16 mouse cellular contexts compared by ENCODE assay signal in the genomic region with DNA sequence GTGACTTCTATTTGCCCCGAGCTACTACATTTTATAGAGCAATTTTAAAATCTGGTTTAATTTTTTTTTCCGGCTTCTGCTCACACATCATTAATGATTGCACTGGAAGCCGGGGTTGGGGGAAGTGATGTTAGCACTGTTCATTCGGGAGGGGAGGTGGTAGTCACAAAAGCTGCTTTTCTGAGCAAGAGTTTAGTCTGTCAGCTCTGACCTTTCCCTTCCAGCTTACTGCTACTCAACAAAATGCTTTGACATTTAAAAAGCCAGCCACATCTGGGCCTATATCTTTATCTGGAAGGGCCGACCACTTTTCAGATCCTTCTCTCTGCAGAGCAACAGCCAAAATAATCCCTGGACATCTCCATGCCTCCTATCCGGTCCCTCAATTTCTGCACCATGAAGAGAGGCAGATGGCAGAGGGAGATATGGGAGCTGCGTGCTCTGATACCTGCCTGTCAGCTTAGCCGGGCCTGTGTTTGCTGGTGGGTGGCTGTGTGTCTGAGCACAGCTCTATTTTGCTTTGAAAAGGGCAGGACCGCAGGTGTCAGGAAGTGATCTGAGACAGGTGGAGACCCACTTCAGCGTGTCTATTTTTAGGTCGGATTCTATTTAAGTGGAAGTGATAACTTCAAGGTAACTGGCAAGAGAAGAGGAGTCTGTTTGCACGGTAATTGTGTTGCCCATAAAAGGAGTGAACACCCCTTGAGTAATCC.
DNase-seq lines count a peak whose midpoint lies in the region; ATAC-seq and TF ChIP-seq lines count a peak whose summit lies in the region.
"Had no signal": no experiment of that assay in that cellular context is flagged by ENCODE, and none has a peak within 500 bp of the region (broad histone marks: within the 10 kb centered on the region; RNA-seq: fewer than 3 reads in every experiment).

No protein-coding gene starts in this region.

- no peak overlapping the region for H3K4me2 ChIP-seq in midbrain, postnatal 0 days (ENCODE audit: low read depth, low read length, poor library complexity, severe bottlenecking)
- H3K4me2 ChIP-seq in midbrain, embryonic 14.5 days (ENCODE audit: low read length): no peak overlapping the region
- H3K4me2 ChIP-seq: embryonic facial prominence, embryonic 13.5 days; intestine, embryonic 15.5 days had no signal

- no peak for ATAC-seq in midbrain, postnatal 0 days (ENCODE audit: low FRiP score)
- no peak for ATAC-seq in midbrain, embryonic 14.5 days (ENCODE audit: low FRiP score, low TSS enrichment)
- ATAC-seq: intestine, embryonic 15.5 days had no signal

- DNase-seq in adrenal gland, postnatal 10 days: peak; percentile 4
- DNase-seq in adrenal gland, adult 18-20 months (ENCODE audit: low spot score in 2 of 2): no peak
- peak; percentile 26 for DNase-seq in midbrain, postnatal 0 days (ENCODE audit: low spot score)
- no peak for DNase-seq in midbrain, embryonic 14.5 days
- peak; percentile 16 for DNase-seq in large intestine, adult 2 months (ENCODE audit: low read depth, low spot score)
- peak; percentile 30 for DNase-seq in thymus, postnatal 4 days
- DNase-seq in Muller cell, postnatal 12 days (ENCODE audit: inconsistent ontology term): no peak
- no peak for DNase-seq in cerebellum, adult 9-10 months
- DNase-seq: adrenal gland, adult 2 months; cerebellum, adult 18-20 months; gastrocnemius, postnatal 10 days; left cerebral cortex, postnatal 4 days; lung, adult 18-20 months; lung, postnatal 36 days had no signal

- no peak overlapping the region for H3K9ac ChIP-seq in midbrain, postnatal 0 days (replicated peaks; ENCODE audit: low read length, poor library complexity, severe bottlenecking)
- H3K9ac ChIP-seq in midbrain, embryonic 14.5 days (replicated peaks; ENCODE audit: low read length): no peak overlapping the region
- H3K9ac ChIP-seq: embryonic facial prominence, embryonic 13.5 days; intestine, embryonic 15.5 days had no signal

- no peak for TF ChIP-seq CTCF in midbrain, postnatal 0 days (IDR thresholded peaks at IDR 0.05)

- no peaks in the 10 kb centered on the region for H3K27me3 ChIP-seq in midbrain, postnatal 0 days (ENCODE audit: insufficient read depth, low read length)
- no peaks in the 10 kb centered on the region for H3K27me3 ChIP-seq in midbrain, embryonic 14.5 days (ENCODE audit: control insufficient read depth, insufficient read depth, low read length)
- H3K27me3 ChIP-seq: embryonic facial prominence, embryonic 13.5 days; intestine, embryonic 15.5 days had no signal

- WGBS in midbrain, postnatal 0 days: 68% methylated on average over 12 of the region's 12 CpGs
- 73% methylated on average over 12 of the region's 12 CpGs for WGBS in midbrain, embryonic 14.5 days
- 35% methylated on average over 12 of the region's 12 CpGs for WGBS in large intestine, adult 2 months

- no peaks in the 10 kb centered on the region for H3K36me3 ChIP-seq in midbrain, postnatal 0 days (ENCODE audit: insufficient read depth, low read length)
- no peaks in the 10 kb centered on the region for H3K36me3 ChIP-seq in midbrain, embryonic 14.5 days (ENCODE audit: control insufficient read depth, insufficient read depth, low read length)
- H3K36me3 ChIP-seq: embryonic facial prominence, embryonic 13.5 days; intestine, embryonic 15.5 days had no signal

- H3K9me3 ChIP-seq in midbrain, postnatal 0 days (ENCODE audit: low read length): no peaks in the 10 kb centered on the region
- H3K9me3 ChIP-seq in midbrain, embryonic 14.5 days (ENCODE audit: control insufficient read depth, low read length): no peaks in the 10 kb centered on the region
- H3K9me3 ChIP-seq: embryonic facial prominence, embryonic 13.5 days; intestine, embryonic 15.5 days had no signal

- no peak overlapping the region for H3K4me3 ChIP-seq in midbrain, postnatal 0 days (ENCODE audit: low read depth, low read length)
- H3K4me3 ChIP-seq in midbrain, embryonic 14.5 days (replicated peaks; ENCODE audit: low read depth, low read length): no peak overlapping the region
- H3K4me3 ChIP-seq: embryonic facial prominence, embryonic 13.5 days; intestine, embryonic 15.5 days had no signal

- H3K27ac ChIP-seq in midbrain, postnatal 0 days (ENCODE audit: low read depth, low read length): no peak overlapping the region
- H3K27ac ChIP-seq in midbrain, embryonic 14.5 days (replicated peaks; ENCODE audit: low read depth, low read length): no peak overlapping the region
- H3K27ac ChIP-seq: embryonic facial prominence, embryonic 13.5 days; intestine, embryonic 15.5 days had no signal

- H3K4me1 ChIP-seq in midbrain, postnatal 0 days (ENCODE audit: insufficient read depth, low read length): no peaks in the 10 kb centered on the region
- no peaks in the 10 kb centered on the region for H3K4me1 ChIP-seq in midbrain, embryonic 14.5 days (ENCODE audit: control insufficient read depth, insufficient read depth, low read length)
- H3K4me1 ChIP-seq: embryonic facial prominence, embryonic 13.5 days; intestine, embryonic 15.5 days had no signal

Comparison
In these comparisons a context has a peak if more than half of its experiments do, and no peak if none do; other contexts are left out.
1. DNase-seq: peak in adrenal gland, postnatal 10 days (single experiment), midbrain, postnatal 0 days (single experiment), large intestine, adult 2 months (single experiment) and thymus, postnatal 4 days (single experiment); none in adrenal gland, adult 18-20 months (0 of 2), midbrain, embryonic 14.5 days (single experiment), Muller cell, postnatal 12 days (single experiment) and cerebellum, adult 9-10 months (single experiment).